Mouse (Mus musculus) lung, embryonic 14.5 days (tissue): ENCODE measurements around the gene Fli1. TPM values are rescaled to one million over a fixed set of nuclear protein-coding genes. Genes with fewer than 3 reads are reported as not detected.

Experiments used
- ATAC-seq: fragments of 200-750 bp; cut with Nextera tagmentation; 2 replicates; pipeline ENCODE4 v1.8.0; 2017; ENCODE audit warnings: mild to moderate bottlenecking, moderate TSS enrichment, moderate library complexity; ENCODE audit not compliant: insufficient read depth
- DNase-seq: peaks from one replicate; pipeline ENCODE4 v3.0.0-alpha.2; 2015
- H3K27ac ChIP-seq: fragments of 300-500 bp; sonication (generic); 2 replicates; pipeline ENCODE4 v1.5.1; 2014; ENCODE audit warnings: low read depth, mild to moderate bottlenecking, moderate library complexity
- H3K27me3 ChIP-seq: fragments of 300-500 bp; sonication (generic); 2 replicates; pipeline ENCODE4 v1.6.1; 2014; ENCODE audit warnings: low read length, control low read depth; ENCODE audit not compliant: insufficient read depth
- H3K36me3 ChIP-seq: fragments of 300-500 bp; sonication (generic); 2 replicates; pipeline ENCODE4 v1.6.1; 2014; ENCODE audit warnings: control low read depth; ENCODE audit not compliant: insufficient read depth
- H3K4me1 ChIP-seq: fragments of 300-500 bp; sonication (generic); 2 replicates; pipeline ENCODE4 v1.6.1; 2014; ENCODE audit warnings: antibody characterized with exemption, control low read depth; ENCODE audit not compliant: insufficient read depth
- H3K4me2 ChIP-seq: fragments of 300-500 bp; sonication (generic); 2 replicates; pipeline ENCODE4 v1.6.1; 2014; ENCODE audit warnings: mild to moderate bottlenecking
- H3K4me3 ChIP-seq: fragments of 300-500 bp; sonication (generic); 2 replicates; pipeline ENCODE4 v1.5.1; 2014; ENCODE audit warnings: low read depth, low read length
- H3K9ac ChIP-seq: fragments of 300-500 bp; sonication (generic); 2 replicates; pipeline ENCODE4 v1.6.1; 2014
- H3K9me3 ChIP-seq: fragments of 300-500 bp; sonication (generic); 2 replicates; pipeline ENCODE4 v1.6.1; 2016; ENCODE audit warnings: low read depth, low read length, control low read depth
- CTCF ChIP-seq: IDR thresholded peaks from 2 replicates; pipeline ENCODE4 v1.5.1; 2016; ENCODE audit warnings: antibody characterized with exemption, low read depth
- WGBS: fragments of 180-500 bp; shearing (Covaris S2); extraction: QIAGEN DNeasy Blood & Tissue Kit; methylation state at CpG from one replicate; pipeline ENCODE4 v1.1.7; 2014; 5-methylcytosine and 5-hydroxymethylcytosine counted together
- polyA plus RNA-seq: library from polyadenylated mRNA; unstranded; fragments of >200 nt; fragmentation: Nextera tagmentation; extraction: Ambion mirVana; gene quantifications from 2 replicates; pipeline ENCODE4 v1.2.1, GENCODE M21; 2014

The Fli1 gene
- polyA plus RNA-seq, 1 experiment from 2014 or later: 37.8 TPM

GRCm38 (mm10) chr9:32376031-32376430 lies 166.6 kb downstream of the Fli1 start:
- H3K4me2 ChIP-seq: no peak overlapping the region
- no peaks in the 10 kb centered on the region for H3K36me3 ChIP-seq
- no peaks in the 10 kb centered on the region for H3K9me3 ChIP-seq
- H3K4me1 ChIP-seq: no peaks in the 10 kb centered on the region
- no peak overlapping the region for H3K27ac ChIP-seq
- ATAC-seq (no peak), DNase-seq (no peak)
- no peak overlapping the region for H3K4me3 ChIP-seq
- WGBS: 53% methylated on average over 7 of the region's 7 CpGs
- H3K27me3 ChIP-seq: no peaks in the 10 kb centered on the region
- TF ChIP-seq CTCF: no peak
- H3K9ac ChIP-seq: no peak overlapping the region

- H3K27ac ChIP-seq: no peak overlapping the region
- no peak overlapping the region for H3K4me2 ChIP-seq
- no peaks in the 10 kb centered on the region for H3K36me3 ChIP-seq
- H3K4me1 ChIP-seq: no peaks in the 10 kb centered on the region
- no peaks in the 10 kb centered on the region for H3K27me3 ChIP-seq
- no peak overlapping the region for H3K9ac ChIP-seq
- no peak for ATAC-seq
- H3K4me3 ChIP-seq: no peak overlapping the region
- no peak for TF ChIP-seq CTCF
- no peaks in the 10 kb centered on the region for H3K9me3 ChIP-seq
- DNase-seq: no peak
- WGBS: 95% methylated on average over 6 of the region's 6 CpGs
These were observed 169.0 kb downstream of the Fli1 start for GRCm38 (mm10) chr9:32373656-32374055.

Other genes starting within 250 kb of the Fli1 start
- gene Kcnj5, start 198.5 kb downstream of the Fli1 start, polyA plus RNA-seq: 0.32 and 0.99 TPM in 2 replicates
- not detected in 2 replicates for gene Kcnj1, start 170.4 kb downstream of the Fli1 start, polyA plus RNA-seq
- gene Ets1, start 93.4 kb upstream of the Fli1 start, polyA plus RNA-seq: 79.2 and 87.6 TPM in 2 replicates